Mouse (Mus musculus) brain, embryonic 14.5 days (tissue): ENCODE results near the gene Kcnj10.

Experiments used
- CTCF ChIP-seq: fragments of 200-500 bp; IDR thresholded peaks from 2 replicates; pipeline ENCODE4 v1.5.1; 2012; ENCODE audit warnings: inconsistent platforms, mild to moderate bottlenecking, moderate library complexity, borderline replicate concordance; ENCODE audit not compliant: insufficient read depth, insufficient read length; ENCODE audit errors: extremely low read depth
- POLR2A ChIP-seq: fragments of 200-500 bp; IDR thresholded peaks from 2 replicates; pipeline ENCODE4 v1.6.1; 2012; ENCODE audit warnings: mild to moderate bottlenecking, inconsistent platforms, borderline replicate concordance; ENCODE audit not compliant: poor library complexity, insufficient read depth, insufficient read length, severe bottlenecking; ENCODE audit errors: extremely low read depth

DNA sequence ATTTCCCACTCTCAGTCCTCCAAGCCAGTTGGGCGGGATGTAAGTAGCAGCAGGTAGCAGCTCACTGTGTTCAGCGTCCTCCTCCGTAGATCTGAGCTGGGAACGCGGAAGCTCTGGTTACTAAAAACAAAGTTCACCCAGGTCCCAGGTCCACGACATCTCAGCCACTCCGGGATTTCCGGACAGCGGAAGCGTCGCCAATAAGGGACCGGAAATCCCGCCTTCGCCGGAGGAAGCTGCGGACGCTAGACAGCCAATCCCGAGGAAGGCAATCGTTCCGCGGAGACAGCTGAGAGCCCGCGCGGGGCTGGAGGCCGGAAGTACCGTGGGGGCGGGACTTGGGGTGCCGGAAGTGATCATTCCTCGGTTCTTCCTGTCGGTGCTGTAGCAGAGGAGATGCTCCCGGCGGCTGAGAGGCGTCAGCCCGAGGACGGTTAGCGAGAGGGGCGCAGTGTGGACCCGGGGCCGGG lies 35.2 kb downstream of the Kcnj10 start, which contains the start of gene Pigm:
- TF ChIP-seq CTCF: no peak
- no peak; the same call in 1 of the 2 replicates for TF ChIP-seq POLR2A
